Comparison of ENCODE assay signal across 8 mouse cellular contexts in genomic region chr15:78948152-78948725, GRCm38 (mm10). TPM values are rescaled to one million over a fixed set of nuclear protein-coding genes. Genes with fewer than 3 reads are reported as not detected.
DNase-seq lines count a peak whose midpoint lies in the region; ATAC-seq and TF ChIP-seq lines count a peak whose summit lies in the region.

No protein-coding gene starts in this region.

- H3K27me3 ChIP-seq in C2C12 (ENCODE audit: control insufficient read depth, insufficient read depth, insufficient read length) = no peaks in the 10 kb centered on the region
- no peaks in the 10 kb centered on the region for H3K27me3 ChIP-seq in forebrain, embryonic 16.5 days (replicated peaks; ENCODE audit: control insufficient read depth, insufficient read depth, low read length)
- H3K27me3 ChIP-seq in midbrain, embryonic 10.5 days (ENCODE audit: low read depth, poor library complexity, severe bottlenecking) = peaks cover 16% of the 10 kb centered on the region

- ATAC-seq in forebrain, embryonic 16.5 days = peak; percentile 37

- 2% methylated on average over 11 of the region's 11 CpGs for WGBS in forebrain, embryonic 16.5 days
- WGBS in midbrain, embryonic 10.5 days = 7% methylated on average over 11 of the region's 11 CpGs

- no peaks in the 10 kb centered on the region for H3K79me2 ChIP-seq in C2C12 (ENCODE audit: control insufficient read depth, insufficient read depth)

- peak overlapping the region; percentile 82 for H3K9ac ChIP-seq in forebrain, embryonic 16.5 days (replicated peaks; ENCODE audit: low read depth, low read length)

- H3K9me3 ChIP-seq in forebrain, embryonic 16.5 days (ENCODE audit: control insufficient read depth, low read length) = no peaks in the 10 kb centered on the region
- H3K9me3 ChIP-seq in midbrain, embryonic 10.5 days (replicated peaks) = no peaks in the 10 kb centered on the region

- H3K36me3 ChIP-seq in C2C12 (ENCODE audit: control insufficient read depth, insufficient read depth) = no peaks in the 10 kb centered on the region
- 0 out of 2 replicates have a peak, but pooled peaks cover 3% of the 10 kb centered on the region for H3K36me3 ChIP-seq in forebrain, embryonic 16.5 days (ENCODE audit: control insufficient read depth, insufficient read depth)
- H3K36me3 ChIP-seq in midbrain, embryonic 10.5 days = peaks cover 26% of the 10 kb centered on the region

- H3K4me1 ChIP-seq in forebrain, embryonic 16.5 days (replicated peaks; ENCODE audit: control insufficient read depth, insufficient read depth, low read length) = peaks cover 23% of the 10 kb centered on the region
- H3K4me1 ChIP-seq in midbrain, embryonic 10.5 days = peaks cover 28% of the 10 kb centered on the region

- peak overlapping the region; percentile 62 for H3ac ChIP-seq in C2C12 (ENCODE audit: control insufficient read depth, insufficient read length, low read depth)

- no peaks in the 10 kb centered on the region for H3K79me3 ChIP-seq in C2C12 (ENCODE audit: low read depth)

- H3K4me2 ChIP-seq in forebrain, embryonic 16.5 days (ENCODE audit: low read length) = peak overlapping the region; percentile 75

- peak overlapping the region; percentile 25 for H3K4me3 ChIP-seq in C2C12 (ENCODE audit: insufficient read depth, poor library complexity, severe bottlenecking)
- peak overlapping the region; percentile 64 for H3K4me3 ChIP-seq in forebrain, embryonic 16.5 days (replicated peaks; ENCODE audit: low read length)
- H3K4me3 ChIP-seq in midbrain, embryonic 10.5 days = peak overlapping the region; percentile 67

- DNase-seq in embryo, embryonic 11 days = peak; percentile 19
- no peak for DNase-seq in embryo, embryonic 9.5 days (ENCODE audit: extremely low spot score)
- no peak for DNase-seq in midbrain, embryonic 10.5 days (ENCODE audit: low spot score)
- DNase-seq in right cerebral cortex, postnatal 14 days = no peak
- no peak for DNase-seq in adrenal gland, postnatal 25 days
- DNase-seq in left cerebral cortex, postnatal 36 days (ENCODE audit: low spot score in 2 of 2) = no peak

- TF ChIP-seq CTCF in C2C12 (IDR thresholded peaks at IDR 0.05; ENCODE audit: control insufficient read depth, insufficient read depth, insufficient read length) = no peak

- H3K27ac ChIP-seq in forebrain, embryonic 16.5 days (ENCODE audit: low read length) = peak overlapping the region; percentile 3
- peak overlapping the region; percentile 88 for H3K27ac ChIP-seq in midbrain, embryonic 10.5 days (replicated peaks)

- intact Hi-C loops in left cerebral cortex, postnatal 36 days (cut with DNase I) = no loop called here

TF ChIP-seq in C2C12, 6 proteins besides CTCF, POLR2A, EP300 and RAD21:
- TF ChIP-seq MAX (IDR thresholded peaks at IDR 0.05) = no peak
- no peak for TF ChIP-seq MYOG (IDR thresholded peaks at IDR 0.05; ENCODE audit: control insufficient read depth, extremely low read depth, insufficient read length)
- no peak for TF ChIP-seq USF1 (IDR thresholded peaks at IDR 0.05; ENCODE audit: low read depth)
- TF ChIP-seq FOSL1 (IDR thresholded peaks at IDR 0.05; ENCODE audit: insufficient read depth, low read length, poor library complexity, severe bottlenecking) = no peak
- TF ChIP-seq MYOD1 (IDR thresholded peaks at IDR 0.05; ENCODE audit: control insufficient read depth, insufficient read length, low read depth) = no peak
- no peak for TF ChIP-seq CEBPB (IDR thresholded peaks at IDR 0.05; ENCODE audit: low read depth)

RNA-seq across cellular contexts. Expression of gene Triobp, which starts 0.7 kb away (rescaled TPM):
- 35.7 TPM for polyA plus RNA-seq in C2C12 (2012; fragmentation: generic; extraction: Trizol)
- 42.7 and 49.7 TPM in 2 replicates for polyA plus RNA-seq in forebrain, embryonic 16.5 days (2015; fragmentation: Nextera tagmentation; extraction: Ambion mirVana)
- polyA plus RNA-seq in midbrain, embryonic 10.5 days (2016; fragmentation: Nextera tagmentation; extraction: Ambion mirVana) = 39.7 and 39.8 TPM in 2 replicates
- 113 and 114 TPM in 2 replicates for total RNA-seq in adrenal gland, postnatal 25 days (2021)
- 10 to 100 TPM; 14.3 to 19.5 TPM for total RNA-seq in left cerebral cortex, postnatal 36 days (2021)

RNA-seq across cellular contexts. Expression of gene Nol12, which starts 13.5 kb away (rescaled TPM):
- polyA plus RNA-seq in C2C12 (2012; fragmentation: generic; extraction: Trizol) = 108 TPM
- 60.4 and 64.2 TPM in 2 replicates for polyA plus RNA-seq in forebrain, embryonic 16.5 days (2015; fragmentation: Nextera tagmentation; extraction: Ambion mirVana)
- polyA plus RNA-seq in midbrain, embryonic 10.5 days (2016; fragmentation: Nextera tagmentation; extraction: Ambion mirVana) = 62.7 and 71.2 TPM in 2 replicates
- total RNA-seq in adrenal gland, postnatal 25 days (2021) = 42.7 and 44.0 TPM in 2 replicates
- 10 to 100 TPM; 39.5 to 42.1 TPM for total RNA-seq in left cerebral cortex, postnatal 36 days (2021)

RNA-seq across cellular contexts. Expression of gene Lgals1, which starts 21.7 kb away (rescaled TPM):
- polyA plus RNA-seq in C2C12 (2012; fragmentation: generic; extraction: Trizol) = 18,755 TPM
- 51.9 and 95.5 TPM in 2 replicates for polyA plus RNA-seq in forebrain, embryonic 16.5 days (2015; fragmentation: Nextera tagmentation; extraction: Ambion mirVana)
- polyA plus RNA-seq in midbrain, embryonic 10.5 days (2016; fragmentation: Nextera tagmentation; extraction: Ambion mirVana) = 341 and 392 TPM in 2 replicates
- total RNA-seq in adrenal gland, postnatal 25 days (2021) = 273 and 304 TPM in 2 replicates
- total RNA-seq in left cerebral cortex, postnatal 36 days (2021) = 10 to 100 TPM; 19.3 to 25.0 TPM

RNA-seq across cellular contexts. Expression of gene Pdxp, which starts 34.5 kb away (rescaled TPM):
- 25.1 TPM for polyA plus RNA-seq in C2C12 (2012; fragmentation: generic; extraction: Trizol)
- polyA plus RNA-seq in forebrain, embryonic 16.5 days (2015; fragmentation: Nextera tagmentation; extraction: Ambion mirVana) = 96.4 and 102 TPM in 2 replicates
- polyA plus RNA-seq in midbrain, embryonic 10.5 days (2016; fragmentation: Nextera tagmentation; extraction: Ambion mirVana) = 27.3 and 29.8 TPM in 2 replicates
- 5.0 and 6.0 TPM in 2 replicates for total RNA-seq in adrenal gland, postnatal 25 days (2021)
- 100 to 1,000 TPM; 159 to 192 TPM for total RNA-seq in left cerebral cortex, postnatal 36 days (2021)

RNA-seq across cellular contexts. Expression of gene Sh3bp1, which starts 48.7 kb away (rescaled TPM):
- polyA plus RNA-seq in C2C12 (2012; fragmentation: generic; extraction: Trizol) = 23.4 TPM
- 4.9 and 6.0 TPM in 2 replicates for polyA plus RNA-seq in forebrain, embryonic 16.5 days (2015; fragmentation: Nextera tagmentation; extraction: Ambion mirVana)
- 16.5 and 18.7 TPM in 2 replicates for polyA plus RNA-seq in midbrain, embryonic 10.5 days (2016; fragmentation: Nextera tagmentation; extraction: Ambion mirVana)
- 6.1 and 8.8 TPM in 2 replicates for total RNA-seq in adrenal gland, postnatal 25 days (2021)
- total RNA-seq in left cerebral cortex, postnatal 36 days (2021) = 10 to 100 TPM; 23.7 to 31.5 TPM

Comparison
In these comparisons a context has a peak if more than half of its experiments do, and no peak if none do; other contexts are left out.
1. RNA of gene Lgals1, which starts 21.7 kb away (polyA plus RNA-seq): 18,755 TPM in C2C12 (single experiment); 341 to 392 TPM in midbrain, embryonic 10.5 days and 51.9 to 95.5 TPM in forebrain, embryonic 16.5 days; every median in the first group is over 10 times any median in the second.
2. Peak in every context shown above with its lines, with median percentiles within 50 percentile points of each other: H3K4me3 ChIP-seq.